Mouse (Mus musculus) midbrain, embryonic 14.5 days (tissue): ENCODE results near the gene Map6. TPM values are rescaled to one million over a fixed set of nuclear protein-coding genes. Genes with fewer than 3 reads are reported as not detected.
A peak's percentile ranks its signal among the peaks of the same experiment; 100 is the strongest.
"Not testable (repeated sequence)": the region's sequence is repeated elsewhere in the genome, so short reads cannot be mapped to it uniquely, and the experiment has no call there.

Experiments
- ATAC-seq: fragments of 200-750 bp; cut with Nextera tagmentation; 2 replicates; pipeline ENCODE4 v1.8.0; 2017; ENCODE audit warnings: moderate number of reproducible peaks, moderate library complexity; ENCODE audit not compliant: low FRiP score, low TSS enrichment
- DNase-seq: peaks from one replicate; pipeline ENCODE4 v3.0.0-alpha.2; 2015
- H3K27ac ChIP-seq: fragments of 300-500 bp; sonication (generic); replicated peaks from 2 replicates; pipeline ENCODE4 v1.5.1; 2014; ENCODE audit warnings: mild to moderate bottlenecking, low read depth, low read length, moderate library complexity
- H3K27me3 ChIP-seq: fragments of 300-500 bp; sonication (generic); 2 replicates; pipeline ENCODE4 v1.6.1; 2014; ENCODE audit warnings: low read length, control low read depth, mixed read lengths; ENCODE audit not compliant: control insufficient read depth, insufficient read depth
- H3K36me3 ChIP-seq: fragments of 300-500 bp; sonication (generic); 2 replicates; pipeline ENCODE4 v1.6.1; 2014; ENCODE audit warnings: low read length, control low read depth; ENCODE audit not compliant: control insufficient read depth, insufficient read depth
- H3K4me1 ChIP-seq: fragments of 300-500 bp; sonication (generic); 2 replicates; pipeline ENCODE4 v1.6.1; 2014; ENCODE audit warnings: mild to moderate bottlenecking, antibody characterized with exemption, low read length, control low read depth; ENCODE audit not compliant: control insufficient read depth, insufficient read depth
- H3K4me2 ChIP-seq: fragments of 300-500 bp; sonication (generic); 2 replicates; pipeline ENCODE4 v1.6.1; 2014; ENCODE audit warnings: mild to moderate bottlenecking, low read length, moderate library complexity
- H3K4me3 ChIP-seq: fragments of 300-500 bp; sonication (generic); replicated peaks from 2 replicates; pipeline ENCODE4 v1.5.1; 2014; ENCODE audit warnings: low read depth, low read length
- H3K9ac ChIP-seq: fragments of 300-500 bp; sonication (generic); replicated peaks from 2 replicates; pipeline ENCODE4 v1.6.1; 2014; ENCODE audit warnings: mild to moderate bottlenecking, low read length, moderate library complexity
- H3K9me3 ChIP-seq: fragments of 300-500 bp; sonication (generic); 2 replicates; pipeline ENCODE4 v1.6.1; 2016; ENCODE audit warnings: low read length, control low read depth, mixed read lengths; ENCODE audit not compliant: control insufficient read depth
- WGBS: fragments of 180-500 bp; shearing (Covaris S2); extraction: QIAGEN DNeasy Blood & Tissue Kit; methylation state at CpG from one replicate; pipeline ENCODE4 v1.1.7; 2014; 5-methylcytosine and 5-hydroxymethylcytosine counted together
- polyA plus RNA-seq: library from polyadenylated mRNA; unstranded; fragments of >200 nt; fragmentation: Nextera tagmentation; extraction: Ambion mirVana; gene quantifications from 2 replicates; pipeline ENCODE4 v1.2.1, GENCODE M21; 2014

The Map6 gene
- polyA plus RNA-seq, 1 experiment from 2014 or later: 102 TPM

DNA sequence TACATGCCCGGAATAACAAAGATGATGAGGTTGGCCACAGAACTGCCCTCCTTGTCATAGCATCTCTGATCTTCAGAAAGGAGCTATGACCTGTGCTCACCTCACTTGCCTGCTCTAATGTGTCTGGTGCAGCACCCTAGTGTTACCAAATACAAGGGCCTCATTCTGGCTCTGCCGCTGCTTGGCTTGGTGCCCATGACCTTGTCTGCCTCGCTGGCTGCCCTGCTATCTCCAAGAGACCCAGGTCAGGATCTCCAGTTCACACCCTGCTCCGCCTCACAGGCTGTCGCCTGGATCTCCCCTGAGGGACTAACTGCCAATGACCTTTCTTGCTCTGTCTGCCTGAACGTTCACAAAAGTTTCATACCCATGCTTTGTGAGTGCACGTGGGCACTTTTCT is 90.0 kb downstream of the Map6 start:
- Histone ChIP-seq H3K36me3 (no peaks in the 10 kb centered on the region), H3K4me1 (peaks cover 56% of the 10 kb centered on the region), H3K4me3 (no peak overlapping the region), H3K4me2 (no peak overlapping the region), H3K9me3 (no peaks in the 10 kb centered on the region), H3K9ac (no peak overlapping the region), H3K27me3 (no peaks in the 10 kb centered on the region), H3K27ac (no peak overlapping the region)
- no peak for DNase-seq
- no peak for ATAC-seq
- WGBS: 61% methylated on average over 7 of the region's 7 CpGs

- WGBS: 92% methylated on average over 8 of the region's 8 CpGs
These were observed 91.1 kb downstream of the Map6 start for GRCm38 (mm10) chr7:99358371-99358770.

DNA sequence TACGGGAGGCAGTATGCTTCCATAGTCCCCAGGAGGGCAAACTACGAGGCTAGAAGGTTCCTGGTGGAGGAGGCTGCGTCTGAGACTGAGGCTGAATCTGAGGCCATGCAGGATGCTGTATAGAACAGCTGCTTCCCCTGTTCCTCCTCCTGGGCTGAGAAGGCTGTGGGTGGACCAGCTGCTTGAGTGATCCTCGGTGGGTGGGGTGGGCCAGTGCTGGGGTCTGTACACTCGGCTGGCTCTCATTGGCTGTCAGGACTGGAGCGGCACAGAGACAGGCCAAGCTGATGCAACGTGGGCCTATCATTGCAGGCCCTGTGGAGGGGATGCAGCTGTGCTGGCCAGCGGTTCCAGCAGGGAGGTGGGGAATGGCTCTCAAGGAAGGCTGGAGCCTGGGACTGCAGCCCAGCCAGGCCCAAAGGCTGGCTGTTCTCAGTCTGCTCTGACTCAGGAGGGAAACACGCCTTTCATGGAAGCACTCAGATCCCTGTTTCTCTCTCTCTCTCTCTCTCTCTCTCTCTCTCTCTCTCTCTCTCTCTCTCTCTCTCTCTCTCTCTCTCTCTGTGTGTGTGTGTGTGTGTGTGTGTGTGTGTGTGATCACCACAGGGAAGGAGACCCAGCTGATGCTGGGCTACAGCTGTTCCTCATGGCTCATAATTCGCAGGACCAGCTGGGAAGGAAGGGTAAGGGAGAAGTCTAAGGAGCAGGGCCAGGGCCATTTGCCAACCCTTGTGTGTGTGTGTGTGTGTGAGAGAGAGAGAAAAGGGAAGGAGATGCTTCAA is 93.0 kb downstream of the Map6 start:
- no peaks in the 10 kb centered on the region for H3K27me3 ChIP-seq
- peak overlapping the region; percentile 48 for H3K9ac ChIP-seq
- no peaks in the 10 kb centered on the region for H3K36me3 ChIP-seq
- 7% methylated on average over 10 of the region's 10 CpGs for WGBS
- H3K4me2 ChIP-seq: peak overlapping the region; percentile 32
- peak; percentile 91 for DNase-seq
- peak overlapping the region; percentile 96 for H3K27ac ChIP-seq
- H3K9me3 ChIP-seq: no peaks in the 10 kb centered on the region
- ATAC-seq: peak; percentile 95
- H3K4me1 ChIP-seq: peaks cover 46% of the 10 kb centered on the region
- H3K4me3 ChIP-seq: no peak overlapping the region

More at GRCm38 (mm10) chr7:99358371-99358770, 91.1 kb downstream of the Map6 start:
- ATAC-seq (no peak), DNase-seq (no peak)
- no peak overlapping the region for H3K9ac ChIP-seq
- H3K9me3 ChIP-seq: no peaks in the 10 kb centered on the region
- no peak overlapping the region for H3K4me2 ChIP-seq
- H3K27ac ChIP-seq: no peak overlapping the region
- no peak overlapping the region for H3K4me3 ChIP-seq
- H3K4me1 ChIP-seq: peaks cover 44% of the 10 kb centered on the region
- no peaks in the 10 kb centered on the region for H3K36me3 ChIP-seq
- no peaks in the 10 kb centered on the region for H3K27me3 ChIP-seq

- Histone ChIP-seq H3K9ac (peak overlapping the region; percentile 32), H3K9me3 (no peaks in the 10 kb centered on the region), H3K4me2 (peak overlapping the region; percentile 29), H3K4me1 (peaks cover 40% of the 10 kb centered on the region), H3K27me3 (no peaks in the 10 kb centered on the region), H3K4me3 (no peak overlapping the region), H3K27ac (peak overlapping the region; percentile 96), H3K36me3 (no peaks in the 10 kb centered on the region)
- DNase-seq (peak; percentile 26), ATAC-seq (no peak)
- WGBS: 16% methylated on average over 8 of the region's 8 CpGs
These were observed 93.7 kb downstream of the Map6 start for GRCm38 (mm10) chr7:99360803-99361414.

DNA sequence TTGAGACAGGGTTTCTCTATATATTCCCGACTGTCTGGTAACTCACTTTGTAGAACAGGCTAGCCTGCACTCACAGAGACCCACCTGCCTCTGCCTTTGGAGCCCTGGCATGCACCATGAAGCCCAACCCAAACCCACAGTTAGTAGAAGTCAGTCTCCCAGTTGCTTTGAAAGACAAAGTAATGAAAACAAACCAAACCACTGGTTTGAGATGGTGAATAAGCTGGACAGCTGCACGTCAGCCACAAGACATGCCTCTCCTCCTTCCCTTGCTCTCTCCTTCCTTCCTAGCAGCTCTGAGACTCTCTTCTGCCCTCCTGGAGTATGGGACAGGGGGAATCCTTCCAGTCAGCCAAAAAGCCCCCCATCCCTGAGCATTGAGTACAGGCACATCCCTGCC is 94.9 kb downstream of the Map6 start:
- 91% methylated on average over 2 of the region's 2 CpGs for WGBS
- no peak for ATAC-seq

GRCm38 (mm10) chr7:99365069-99365468 is 97.8 kb downstream of the Map6 start:
- H3K4me2 ChIP-seq: peak overlapping the region; percentile 18; the same call in 1 of the 2 replicates

More for the DNA sequence above, 94.9 kb downstream of the Map6 start:
- H3K4me1 ChIP-seq: peaks cover 28% of the 10 kb centered on the region
- no peak overlapping the region for H3K9ac ChIP-seq
- H3K27ac ChIP-seq: no peak overlapping the region
- no peak overlapping the region for H3K4me2 ChIP-seq
- H3K4me3 ChIP-seq: no peak overlapping the region
- no peaks in the 10 kb centered on the region for H3K27me3 ChIP-seq
- no peaks in the 10 kb centered on the region for H3K36me3 ChIP-seq
- H3K9me3 ChIP-seq: no peaks in the 10 kb centered on the region
- DNase-seq: no peak

GRCm38 (mm10) chr7:99366716-99367115 is 99.5 kb downstream of the Map6 start:
- H3K4me1 ChIP-seq: 0 out of 2 replicates have a peak, but pooled peaks cover 9% of the 10 kb centered on the region
- H3K27ac ChIP-seq: no peak overlapping the region
- DNase-seq: no peak
- 71% methylated on average over 6 of the region's 6 CpGs for WGBS
- no peaks in the 10 kb centered on the region for H3K27me3 ChIP-seq
- no peak overlapping the region for H3K9ac ChIP-seq
- no peak for ATAC-seq
- no peak overlapping the region for H3K4me2 ChIP-seq
- no peak overlapping the region for H3K4me3 ChIP-seq
- no peaks in the 10 kb centered on the region for H3K9me3 ChIP-seq
- H3K36me3 ChIP-seq: no peaks in the 10 kb centered on the region

More at GRCm38 (mm10) chr7:99365069-99365468, 97.8 kb downstream of the Map6 start:
- Histone ChIP-seq H3K36me3 (no peaks in the 10 kb centered on the region), H3K4me1 (peaks cover 18% of the 10 kb centered on the region), H3K27me3 (no peaks in the 10 kb centered on the region), H3K9ac (peak overlapping the region; percentile 10; the same call in 1 of the 2 replicates), H3K9me3 (no peaks in the 10 kb centered on the region), H3K27ac (no peak overlapping the region), H3K4me3 (no peak overlapping the region)
- DNase-seq (peak; percentile 93), ATAC-seq (peak; percentile 41; the same call in 1 of the 2 replicates)
- WGBS: under 1% methylated on average over 5 of the region's 5 CpGs

DNA sequence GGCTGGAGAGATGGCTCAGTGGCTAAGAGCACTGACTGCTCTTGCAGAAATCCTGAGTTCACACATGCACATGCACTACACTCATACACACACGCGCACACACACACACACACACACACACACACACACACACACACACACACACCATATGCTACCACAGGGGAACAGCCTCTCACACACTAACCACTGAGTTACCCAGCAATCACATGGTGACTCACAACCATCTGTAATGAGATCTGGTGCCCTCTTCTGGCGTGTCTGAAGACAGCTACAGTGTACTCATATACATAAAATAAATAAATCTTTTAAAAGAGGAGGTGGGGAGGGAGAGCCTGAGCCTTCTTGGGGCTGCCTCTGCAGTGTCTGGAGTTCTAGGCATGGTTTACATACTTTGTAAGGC is 107.1 kb downstream of the Map6 start:
- H3K27me3 ChIP-seq, H3K4me2 ChIP-seq, H3K36me3 ChIP-seq, H3K9me3 ChIP-seq, H3K4me3 ChIP-seq, H3K9ac ChIP-seq, H3K4me1 ChIP-seq, ATAC-seq, DNase-seq, H3K27ac ChIP-seq: not testable (repeated sequence)
- 61% methylated on average over 3 of the region's 3 CpGs for WGBS
